Mouse (Mus musculus) kidney, adult 2 months (tissue): ENCODE data around the gene Maea.

Source experiments
- CTCF ChIP-seq: fragments of 200-500 bp; conservative IDR thresholded peaks from 2 replicates; pipeline ENCODE4 v1.5.1; 2011; ENCODE audit warnings: low read depth, mild to moderate bottlenecking, control low read depth, low read length, moderate library complexity, mixed read lengths; ENCODE audit not compliant: insufficient read depth, insufficient read length
- POLR2A ChIP-seq: fragments of 200-500 bp; IDR thresholded peaks from one replicate; pipeline ENCODE4 v1.6.1; 2011; ENCODE audit warnings: low read depth, low read length, control low read depth

DNA sequence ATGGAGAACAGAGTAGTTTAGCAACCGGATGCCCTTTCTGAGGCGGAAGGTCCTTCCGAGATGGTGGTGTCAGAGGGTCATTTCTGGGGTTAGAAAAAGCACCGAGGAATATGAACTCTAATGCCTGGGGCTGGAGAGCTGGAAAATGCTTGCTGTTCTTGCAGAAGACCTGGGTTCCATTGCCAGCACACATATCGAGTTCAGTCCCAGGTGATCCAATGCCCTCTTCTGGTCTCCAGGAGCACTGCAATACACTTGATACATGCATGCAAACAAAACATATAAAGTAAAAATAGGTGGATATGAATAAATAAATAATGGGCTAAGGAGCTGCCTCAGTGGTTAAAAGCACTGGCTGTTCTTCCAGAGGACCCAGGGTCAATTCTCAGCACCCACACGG is 38.1 kb upstream of the Maea start:
- TF ChIP-seq CTCF (peak; percentile 74), POLR2A (no peak)
